Mouse (Mus musculus) forebrain, postnatal 0 days (tissue): Measurements from ENCODE around the gene Acan. TPM values are rescaled to one million over a fixed set of nuclear protein-coding genes. Genes with fewer than 3 reads are reported as not detected.

Experiments
- ATAC-seq: fragments of 200-750 bp; cut with Nextera tagmentation; 2 replicates; pipeline ENCODE4 v1.8.0; 2017; ENCODE audit warnings: mild to moderate bottlenecking, moderate library complexity
- DNase-seq: peaks from one replicate; pipeline ENCODE4 v3.0.0-alpha.2; 2015
- H3K27ac ChIP-seq: fragments of 300-500 bp; sonication (generic); 2 replicates; pipeline ENCODE4 v1.5.1; 2014; ENCODE audit warnings: low read depth, mild to moderate bottlenecking, antibody characterized with exemption, low read length, moderate library complexity, mixed read lengths
- H3K27me3 ChIP-seq: fragments of 300-500 bp; sonication (generic); 2 replicates; pipeline ENCODE4 v1.6.1; 2014; ENCODE audit warnings: mild to moderate bottlenecking, low read length, mixed read lengths; ENCODE audit not compliant: insufficient read depth
- H3K36me3 ChIP-seq: fragments of 300-500 bp; sonication (generic); 2 replicates; pipeline ENCODE4 v1.6.1; 2014; ENCODE audit warnings: mild to moderate bottlenecking, moderate library complexity; ENCODE audit not compliant: insufficient read depth
- H3K4me1 ChIP-seq: fragments of 300-500 bp; sonication (generic); 2 replicates; pipeline ENCODE4 v1.6.1; 2014; ENCODE audit warnings: antibody characterized with exemption; ENCODE audit not compliant: insufficient read depth
- H3K4me2 ChIP-seq: fragments of 300-500 bp; sonication (generic); 2 replicates; pipeline ENCODE4 v1.6.1; 2014; ENCODE audit warnings: low read depth, mild to moderate bottlenecking, moderate library complexity
- H3K4me3 ChIP-seq: fragments of 300-500 bp; sonication (generic); 2 replicates; pipeline ENCODE4 v1.5.1; 2014; ENCODE audit warnings: low read depth, low read length, mixed read lengths
- H3K9ac ChIP-seq: fragments of 300-500 bp; sonication (generic); 2 replicates; pipeline ENCODE4 v1.6.1; 2014; ENCODE audit warnings: mild to moderate bottlenecking
- H3K9me3 ChIP-seq: fragments of 300-500 bp; sonication (generic); 2 replicates; pipeline ENCODE4 v1.6.1; 2016; ENCODE audit warnings: low read length
- CTCF ChIP-seq: sonication (generic); IDR thresholded peaks from 2 replicates; pipeline ENCODE4 v1.5.1; 2016; ENCODE audit warnings: antibody characterized with exemption, control low read depth, low read depth
- WGBS: fragments of 180-500 bp; shearing (Covaris S2); extraction: QIAGEN DNeasy Blood & Tissue Kit; methylation state at CpG from one replicate; pipeline ENCODE4 v1.1.7; 2014; 5-methylcytosine and 5-hydroxymethylcytosine counted together
- polyA plus RNA-seq: library from polyadenylated mRNA; unstranded; fragments of >200 nt; fragmentation: Nextera tagmentation; extraction: Ambion mirVana; gene quantifications from 2 replicates; pipeline ENCODE4 v1.2.1, GENCODE M21; 2015
- total RNA-seq: library from RNA; depleted of rRNA; stranded (reverse); fragments of >200 nt; gene quantifications from 2 replicates; pipeline ENCODE4 v1.2.3, GENCODE M21; 2014; rRNA removed

The Acan gene
- total and polyA plus RNA-seq, 2 experiments from 2014 or later: 0.50 to 5.0 TPM

DNA sequence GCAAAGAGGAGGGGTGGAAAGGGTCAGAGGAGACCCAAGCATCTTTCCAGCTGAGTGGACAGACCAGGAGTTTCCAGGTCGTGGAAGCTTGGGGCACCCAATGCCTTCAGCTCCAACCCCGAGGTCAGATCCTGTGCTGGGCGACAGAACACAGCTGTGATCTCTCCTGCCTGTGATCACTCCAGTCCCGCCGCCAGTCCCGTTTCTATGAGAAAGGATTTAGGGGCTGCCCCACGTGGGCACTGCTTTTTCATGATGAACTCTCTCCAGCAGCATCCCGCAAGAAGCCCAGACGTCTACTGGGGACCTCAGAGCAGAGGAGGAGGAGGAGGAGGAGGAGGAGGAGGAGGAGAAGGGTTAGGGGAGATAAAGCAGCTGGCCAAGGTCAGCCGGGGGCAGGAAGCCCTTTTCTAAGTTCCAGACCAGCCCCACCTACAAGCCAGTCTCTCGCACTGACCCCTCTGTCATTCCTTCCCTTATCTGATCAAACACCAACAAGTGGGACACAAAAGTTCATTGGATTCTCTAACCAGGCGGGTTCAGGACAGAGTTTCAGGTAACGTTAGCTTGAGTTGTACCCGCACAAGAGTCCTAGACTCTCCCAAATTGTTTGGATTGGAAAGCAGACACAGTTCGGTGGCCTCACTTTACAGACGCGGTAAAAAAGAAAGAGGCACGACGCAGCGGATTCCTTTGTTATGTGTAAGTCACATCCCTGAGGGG lies 94.8 kb downstream of the Acan start:
- no peak for DNase-seq
- Histone ChIP-seq H3K9ac (peak overlapping the region; percentile 57), H3K4me1 (no peaks in the 10 kb centered on the region), H3K9me3 (no peaks in the 10 kb centered on the region), H3K4me3 (peak overlapping the region; percentile 52), H3K27me3 (no peaks in the 10 kb centered on the region), H3K36me3 (no peaks in the 10 kb centered on the region), H3K27ac (no peak overlapping the region), H3K4me2 (peak overlapping the region; percentile 93)
- WGBS: 1% methylated on average over 20 of the region's 20 CpGs
- ATAC-seq: no peak
- TF ChIP-seq CTCF: no peak

DNA sequence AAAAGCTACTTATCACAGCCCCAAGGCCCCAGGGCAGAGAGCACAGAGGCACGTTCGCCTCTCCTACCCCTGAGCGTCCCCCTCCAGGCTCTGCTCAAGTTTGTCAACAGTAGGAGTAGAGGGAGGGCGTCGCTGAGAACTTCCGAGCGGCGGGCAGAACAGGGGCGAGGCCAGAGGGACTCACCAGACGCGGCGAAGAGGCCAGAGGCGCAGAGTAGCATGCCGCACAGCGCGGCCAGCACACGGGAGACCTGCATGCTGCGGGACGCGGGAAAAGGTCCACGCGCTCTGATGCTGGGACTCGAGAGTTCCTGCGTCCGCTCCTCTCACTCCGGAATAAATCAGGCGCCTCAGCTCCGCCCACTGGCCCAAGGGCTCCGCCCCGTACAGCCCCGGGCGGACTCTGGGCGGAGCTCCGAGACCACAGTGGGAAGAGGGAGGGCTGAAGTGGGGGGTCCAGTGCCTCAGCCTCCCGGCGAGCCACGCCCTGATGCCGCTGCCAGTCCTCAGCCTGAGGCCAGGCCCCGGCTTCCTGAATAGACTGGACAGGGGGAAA lies 95.5 kb downstream of the Acan start, which contains the start of gene Mfge8:
Mfge8 (minus strand) TSS at position 350 of the 556 bp plus-strand sequence.
- no peak for TF ChIP-seq CTCF
- Histone ChIP-seq H3K36me3 (no peaks in the 10 kb centered on the region), H3K9me3 (no peaks in the 10 kb centered on the region), H3K27me3 (no peaks in the 10 kb centered on the region), H3K4me2 (peak within 1 kb of the TSS; percentile 93), H3K4me1 (no peaks in the 10 kb centered on the region), H3K27ac (no peak within 1 kb of the TSS), H3K4me3 (peak within 1 kb of the TSS; percentile 52), H3K9ac (peak within 1 kb of the TSS; percentile 57)
- under 1% methylated on average over 38 of the region's 39 CpGs for WGBS
- ATAC-seq: peak; percentile 95
- DNase-seq: peak; percentile 79

DNA sequence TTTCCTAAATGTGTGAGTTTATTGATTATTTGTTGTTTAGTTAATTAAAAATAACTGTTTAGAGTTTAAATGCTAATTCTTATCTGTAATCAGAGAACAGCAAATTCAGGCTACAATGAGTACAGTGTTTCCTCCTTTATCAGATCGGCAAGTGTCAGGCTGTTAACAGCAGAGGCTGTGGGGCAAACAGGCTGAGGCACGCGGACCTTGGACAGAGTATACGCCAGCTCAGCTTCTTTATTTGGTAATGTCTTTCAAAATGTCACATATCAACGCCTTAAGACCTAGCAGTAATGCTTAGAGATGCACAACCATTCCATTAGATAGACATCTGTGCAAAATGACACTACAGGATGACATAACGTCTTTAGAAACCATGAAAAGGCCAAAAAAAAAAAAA lies 96.2 kb downstream of the Acan start:
- ATAC-seq (no peak), DNase-seq (no peak)
- Histone ChIP-seq H3K4me2 (peak overlapping the region; percentile 93), H3K9me3 (no peaks in the 10 kb centered on the region), H3K4me3 (peak overlapping the region; percentile 52; the same call in 1 of the 2 replicates), H3K27ac (no peak overlapping the region), H3K27me3 (no peaks in the 10 kb centered on the region), H3K4me1 (no peaks in the 10 kb centered on the region), H3K36me3 (no peaks in the 10 kb centered on the region), H3K9ac (peak overlapping the region; percentile 57; the same call in 1 of the 2 replicates)
- no peak for TF ChIP-seq CTCF
- WGBS: 53% methylated on average over 6 of the region's 6 CpGs

DNA sequence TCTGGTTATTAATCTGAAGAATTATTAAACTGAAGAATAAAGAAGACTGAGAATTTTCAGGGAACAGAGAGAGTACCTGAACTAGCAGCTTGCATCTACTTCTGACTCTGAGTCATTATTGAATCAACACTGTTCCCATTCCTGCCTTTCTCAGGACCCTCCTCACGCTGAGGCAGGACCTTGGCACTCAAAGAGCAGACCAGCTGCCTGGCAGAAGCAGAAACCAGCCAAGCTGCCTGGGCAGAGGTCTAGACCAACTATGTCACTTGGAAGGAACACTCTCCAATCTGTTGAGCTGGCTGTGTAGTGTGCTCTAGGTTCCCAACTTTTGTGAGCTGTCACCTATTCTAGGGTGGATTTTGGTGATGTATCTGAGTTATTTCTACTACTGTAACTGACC lies 106.1 kb downstream of the Acan start:
- Histone ChIP-seq H3K27me3 (no peaks in the 10 kb centered on the region), H3K9me3 (0 out of 2 replicates have a peak, but pooled peaks cover 5% of the 10 kb centered on the region), H3K4me2 (no peak overlapping the region), H3K4me3 (no peak overlapping the region), H3K27ac (no peak overlapping the region), H3K4me1 (no peaks in the 10 kb centered on the region), H3K36me3 (no peaks in the 10 kb centered on the region), H3K9ac (no peak overlapping the region)
- no peak for DNase-seq
- WGBS: 57% methylated on average over 1 of the region's 1 CpGs
- TF ChIP-seq CTCF: no peak
- ATAC-seq: no peak

Other genes starting within 250 kb of the Acan start
- gene Det1, start 206.2 kb upstream of the Acan start, total RNA-seq: 9.8 and 11.9 TPM in 2 replicates
- gene Det1, start 206.2 kb upstream of the Acan start, polyA plus RNA-seq: 6.2 and 7.0 TPM in 2 replicates
- 40.5 and 43.1 TPM in 2 replicates for gene Aen, start 157.6 kb upstream of the Acan start, total RNA-seq
- 57.7 and 58.9 TPM in 2 replicates for gene Aen, start 157.6 kb upstream of the Acan start, polyA plus RNA-seq
- gene Isg20, start 140.1 kb upstream of the Acan start, total RNA-seq: 0.38 and 2.2 TPM in 2 replicates
- 0.87 and 1.6 TPM in 2 replicates for gene Isg20, start 140.1 kb upstream of the Acan start, polyA plus RNA-seq
- gene Hapln3, start 77.5 kb downstream of the Acan start, total RNA-seq: 1.9 and 2.7 TPM in 2 replicates
- 2.7 and 3.5 TPM in 2 replicates for gene Hapln3, start 77.5 kb downstream of the Acan start, polyA plus RNA-seq
- gene Mfge8, start 95.6 kb downstream of the Acan start, total RNA-seq: 155 and 184 TPM in 2 replicates
- gene Mfge8, start 95.6 kb downstream of the Acan start, polyA plus RNA-seq: 221 and 275 TPM in 2 replicates
- 66.8 and 88.0 TPM in 2 replicates for gene Abhd2, start 219.7 kb downstream of the Acan start, total RNA-seq
- 22.5 and 26.0 TPM in 2 replicates for gene Abhd2, start 219.7 kb downstream of the Acan start, polyA plus RNA-seq